Mouse (Mus musculus) MEL (cell line): Measurements from ENCODE around the gene Depdc7. TPM values are rescaled to one million over a fixed set of nuclear protein-coding genes. Genes with fewer than 3 reads are reported as not detected.

ENCODE experiments used
- DNase-seq: peaks from one replicate; pipeline ENCODE4 v3.0.0; 2011; ENCODE audit warnings: low read depth, low spot score
- H3K27ac ChIP-seq: 2 replicates; pipeline ENCODE4 v1.5.1; 2012; ENCODE audit warnings: low read depth, mild to moderate bottlenecking, control low read depth, low read length, moderate library complexity; ENCODE audit not compliant: control insufficient read depth
- H3K27me3 ChIP-seq, 2 experiments: fragments of 150-350 bp in 1 of 2; sonication (generic) in 1 of 2; 2 replicates each; pipeline ENCODE4 v1.6.1; 2012; ENCODE audit warnings: low read length in 2 of 2, mild to moderate bottlenecking in 2 of 2, improper control_type of control experiment in 1 of 2, moderate library complexity in 1 of 2; ENCODE audit not compliant: insufficient read depth in 2 of 2, control insufficient read depth in 1 of 2
- H3K36me3 ChIP-seq, 2 experiments: 2 replicates each; pipeline ENCODE4 v1.6.1; 2012 to 2014; ENCODE audit warnings: low read length in 2 of 2, improper control_type of control experiment in 1 of 2, inconsistent platforms in 1 of 2, mild to moderate bottlenecking in 1 of 2; ENCODE audit not compliant: insufficient read depth in 2 of 2, control insufficient read depth in 1 of 2
- H3K4me1 ChIP-seq, 2 experiments: fragments of 150-350 bp in 1 of 2; sonication (generic) in 1 of 2; 2 replicates each; pipeline ENCODE4 v1.6.1; 2012; ENCODE audit warnings: low read length in 2 of 2, improper control_type of control experiment in 1 of 2, mild to moderate bottlenecking in 1 of 2; ENCODE audit not compliant: insufficient read depth in 2 of 2, control insufficient read depth in 1 of 2
- H3K4me3 ChIP-seq, 2 experiments: fragments of 150-350 bp in 1 of 2; sonication (generic) in 1 of 2; 2 replicates each; pipeline ENCODE4 v1.5.1; 2012; ENCODE audit warnings: low read depth in 2 of 2, low read length in 2 of 2, mild to moderate bottlenecking in 2 of 2, moderate library complexity in 2 of 2, control low read depth in 1 of 2, improper control_type of control experiment in 1 of 2; ENCODE audit not compliant: control insufficient read depth in 1 of 2, insufficient read depth in 1 of 2
- H3K79me2 ChIP-seq: 2 replicates; pipeline ENCODE4 v1.6.1; 2012; ENCODE audit warnings: mild to moderate bottlenecking, low read length, moderate library complexity; ENCODE audit not compliant: control insufficient read depth, poor library complexity, insufficient read depth
- H3K9ac ChIP-seq: 2 replicates; pipeline ENCODE4 v1.6.1; 2012; ENCODE audit warnings: low read depth, mild to moderate bottlenecking, control low read depth, low read length, moderate library complexity; ENCODE audit not compliant: control insufficient read depth, poor library complexity, severe bottlenecking
- H3K9me3 ChIP-seq: fragments of 150-350 bp; sonication (generic); replicated peaks from 2 replicates; pipeline ENCODE4 v1.6.1; 2012; ENCODE audit warnings: mild to moderate bottlenecking, low read length, improper control_type of control experiment, moderate library complexity; ENCODE audit not compliant: insufficient read depth
- CHD1 ChIP-seq: IDR thresholded peaks from 2 replicates; pipeline ENCODE4 v1.6.1; 2012; ENCODE audit warnings: low read depth, mild to moderate bottlenecking, inconsistent platforms, low read length, improper control_type of control experiment
- CHD2 ChIP-seq: IDR thresholded peaks from 2 replicates; pipeline ENCODE4 v1.6.1; 2011; ENCODE audit warnings: low read length, improper control_type of control experiment
- CTCF ChIP-seq, 3 experiments: IDR thresholded peaks in 2 of 3; conservative IDR thresholded peaks in 1 of 3; 2 replicates each; pipeline ENCODE4 v1.5.1; 2011 to 2012; ENCODE audit warnings: low read length in 3 of 3, low read depth in 2 of 3, mild to moderate bottlenecking in 2 of 3, improper control_type of control experiment in 1 of 3, inconsistent platforms in 1 of 3, mixed read lengths in 1 of 3, moderate library complexity in 1 of 3; ENCODE audit not compliant: control insufficient read depth in 1 of 3, insufficient read depth in 1 of 3, poor library complexity in 1 of 3, severe bottlenecking in 1 of 3
- E2F4 ChIP-seq: IDR thresholded peaks from 2 replicates; pipeline ENCODE4 v1.6.1; 2011; ENCODE audit warnings: low read depth, low read length, improper control_type of control experiment, borderline replicate concordance
- ELF1 ChIP-seq: IDR thresholded peaks from 2 replicates; pipeline ENCODE4 v1.6.1; 2014; ENCODE audit warnings: low read depth, mild to moderate bottlenecking, inconsistent platforms, low read length, improper control_type of control experiment, moderate library complexity
- ETS1 ChIP-seq: IDR thresholded peaks from 2 replicates; pipeline ENCODE4 v1.6.1; 2012; ENCODE audit warnings: low read depth, mild to moderate bottlenecking, inconsistent platforms, low read length, improper control_type of control experiment, moderate library complexity
- GABPA ChIP-seq: IDR thresholded peaks from 2 replicates; pipeline ENCODE4 v1.6.1; 2012; ENCODE audit warnings: low read depth, mild to moderate bottlenecking, inconsistent platforms, low read length, improper control_type of control experiment, moderate library complexity
- KAT2A ChIP-seq: conservative IDR thresholded peaks from 2 replicates; pipeline ENCODE4 v1.6.1; 2012; ENCODE audit warnings: low read depth, low read length, improper control_type of control experiment, inconsistent platforms
- MAZ ChIP-seq: IDR thresholded peaks from 2 replicates; pipeline ENCODE4 v1.6.1; 2012; ENCODE audit warnings: low read depth, mild to moderate bottlenecking, inconsistent platforms, low read length, improper control_type of control experiment
- MEF2A ChIP-seq: IDR thresholded peaks from 2 replicates; pipeline ENCODE4 v1.6.1; 2014; ENCODE audit warnings: low read depth, mild to moderate bottlenecking, inconsistent platforms, low read length, improper control_type of control experiment; ENCODE audit not compliant: poor library complexity, insufficient replicate concordance, severe bottlenecking; ENCODE audit errors: extremely low read depth
- MYC ChIP-seq: IDR thresholded peaks from 2 replicates; pipeline ENCODE4 v1.6.1; 2011; ENCODE audit warnings: low read depth, mild to moderate bottlenecking, low read length, improper control_type of control experiment, moderate library complexity
- NELFE ChIP-seq: IDR thresholded peaks from 2 replicates; pipeline ENCODE4 v1.6.1; 2011; ENCODE audit warnings: low read depth, low read length, improper control_type of control experiment
- POLR2AphosphoS2 ChIP-seq: IDR thresholded peaks from 2 replicates; pipeline ENCODE4 v1.6.1; 2011; ENCODE audit warnings: low read length, improper control_type of control experiment
- POLR2AphosphoS5 ChIP-seq: IDR thresholded peaks from 2 replicates; pipeline ENCODE4 v1.6.1; 2012; ENCODE audit warnings: low read depth, borderline replicate concordance, mild to moderate bottlenecking, inconsistent platforms, low read length, moderate library complexity, mixed read lengths
- RAD21 ChIP-seq: IDR thresholded peaks from 2 replicates; pipeline ENCODE4 v1.6.1; 2011; ENCODE audit warnings: mild to moderate bottlenecking, low read depth, low read length, improper control_type of control experiment
- RCOR1 ChIP-seq: IDR thresholded peaks from 2 replicates; pipeline ENCODE4 v1.6.1; 2012; ENCODE audit warnings: low read depth, mild to moderate bottlenecking, inconsistent platforms, low read length, improper control_type of control experiment
- SMC3 ChIP-seq: IDR thresholded peaks from 2 replicates; pipeline ENCODE4 v1.6.1; 2011; ENCODE audit warnings: low read depth, low read length, improper control_type of control experiment
- TAL1 ChIP-seq: IDR thresholded peaks from 2 replicates; pipeline ENCODE4 v1.6.1; 2012; ENCODE audit warnings: mild to moderate bottlenecking, inconsistent platforms, low read length, moderate library complexity, mixed read lengths
- TCF12 ChIP-seq: IDR thresholded peaks from 2 replicates; pipeline ENCODE4 v1.6.1; 2014; ENCODE audit warnings: low read depth, mild to moderate bottlenecking, inconsistent platforms, low read length, improper control_type of control experiment, moderate library complexity
- USF1 ChIP-seq: IDR thresholded peaks from 2 replicates; pipeline ENCODE4 v1.6.1; 2014; ENCODE audit warnings: low read depth, mild to moderate bottlenecking, inconsistent platforms, low read length, improper control_type of control experiment, moderate library complexity
- USF2 ChIP-seq, 2 experiments: IDR thresholded peaks; 2 replicates each; pipeline ENCODE4 v1.6.1; 2011 to 2012; ENCODE audit warnings: improper control_type of control experiment in 2 of 2, low read length in 2 of 2, borderline replicate concordance in 1 of 2, inconsistent platforms in 1 of 2, low read depth in 1 of 2, mild to moderate bottlenecking in 1 of 2; ENCODE audit not compliant: insufficient read depth in 1 of 2
- ZC3H11A ChIP-seq: IDR thresholded peaks from 2 replicates; pipeline ENCODE4 v1.6.1; 2012; ENCODE audit warnings: low read depth, mild to moderate bottlenecking, inconsistent platforms, low read length, improper control_type of control experiment
- ZKSCAN1 ChIP-seq: IDR thresholded peaks from 2 replicates; pipeline ENCODE4 v1.6.1; 2012; ENCODE audit warnings: low read depth, mild to moderate bottlenecking, inconsistent platforms, low read length, improper control_type of control experiment, moderate library complexity
- ZNF384 ChIP-seq: IDR thresholded peaks from 2 replicates; pipeline ENCODE4 v1.6.1; 2012; ENCODE audit warnings: low read depth, mild to moderate bottlenecking, inconsistent platforms, low read length, improper control_type of control experiment
- polyA plus RNA-seq, 2 experiments: library from polyadenylated mRNA; stranded (reverse) in 1 of 2; unstranded in 1 of 2; fragments of >175 nt in 1 of 2; fragments of >200 nt in 1 of 2; gene quantifications; 2 replicates each; pipeline versions ENCODE4 v1.2.1 to v1.2.4; 2012; ENCODE audit warnings: low replicate concordance in 2 of 2, low read depth in 1 of 2; ENCODE audit not compliant: insufficient read length in 2 of 2, insufficient read depth in 1 of 2, missing spikeins in 1 of 2
- total RNA-seq: library from RNA; depleted of rRNA; stranded (reverse); fragments of 300-350 nt; gene quantifications from 2 replicates; pipeline ENCODE4 v1.2.3, GENCODE M21; 2012

Gene Depdc7
- total and polyA plus RNA-seq, 3 experiments = 7.1 to 8.6 TPM; not detected in 1

- TF ChIP-seq KAT2A (no peak), RCOR1 (0 out of 2 replicates have a peak, but pooled peaks have one; percentile 10), USF1 (no peak)
- TF ChIP-seq, all 39 proteins: peak for 13
These were observed 20.5 kb upstream of the Depdc7 start (continued) for GRCm38 (mm10) chr2:104763134-104763703.

- H3K27ac ChIP-seq = no peak overlapping the region
- H3K36me3 ChIP-seq = no peaks in the 10 kb centered on the region
- peak; percentile 75 for DNase-seq
- H3K9me3 ChIP-seq = no peaks in the 10 kb centered on the region
- H3K79me2 ChIP-seq = no peaks in the 10 kb centered on the region
- H3K27me3 ChIP-seq = no peaks in the 10 kb centered on the region
- H3K9ac ChIP-seq = no peak overlapping the region
- no peak overlapping the region for H3K4me3 ChIP-seq
- peak; percentile 81 for TF ChIP-seq SMC3
- no peak for TF ChIP-seq TCF12
- no peak for TF ChIP-seq TAL1
- TF ChIP-seq NELFE = no peak
- TF ChIP-seq RAD21 = peak; percentile 91
- TF ChIP-seq ZNF384 = no peak
- TF ChIP-seq POLR2AphosphoS2 = no peak
- TF ChIP-seq RCOR1 = no peak
- TF ChIP-seq GABPA = no peak
- no peak for TF ChIP-seq ETS1
- peak; percentile 42 to 83 (median 44) for TF ChIP-seq CTCF (IDR thresholded peaks at IDR 0.05 in 2 of 3, conservative IDR thresholded peaks at IDR 0.05 in 1 of 3; ENCODE audit: control insufficient read depth in 1 of 3, insufficient read depth in 1 of 3, low read depth in 2 of 3, low read length in 3 of 3, poor library complexity in 1 of 3, severe bottlenecking in 1 of 3)
- TF ChIP-seq ZKSCAN1 = no peak
- TF ChIP-seq USF2 (IDR thresholded peaks at IDR 0.05; ENCODE audit: borderline replicate concordance in 1 of 2, insufficient read depth in 1 of 2, low read depth in 1 of 2, low read length in 2 of 2) = no peak
- no peak for TF ChIP-seq CHD2
- TF ChIP-seq E2F4 = no peak
- no peak for TF ChIP-seq MYC
- no peak for TF ChIP-seq MEF2A
- TF ChIP-seq ZC3H11A = peak; percentile 80
- no peak for TF ChIP-seq POLR2AphosphoS5
- no peak for TF ChIP-seq ELF1
- TF ChIP-seq CHD1 = no peak
- TF ChIP-seq USF1 = no peak
- TF ChIP-seq MAZ = no peak
- TF ChIP-seq KAT2A = no peak
- TF ChIP-seq, all 39 proteins: peak for 4
- peaks cover 0 to 3% of the 10 kb centered on the region in 2 experiments; a peak in 2 of 4 replicates for H3K4me1 ChIP-seq
These were observed 7.9 kb upstream of the Depdc7 start for GRCm38 (mm10) chr2:104750611-104751010.
